Mouse (Mus musculus): ENCODE measurements around the gene Slitrk1. TPM values are rescaled to one million over a fixed set of nuclear protein-coding genes. Genes with fewer than 3 reads are reported as not detected.

Gene Slitrk1
- polyA plus RNA-seq, 1 experiment = 0.20 TPM

GRCm38 (mm10) chr14:108895456-108895855, 18.5 kb downstream of the Slitrk1 start:
- Histone ChIP-seq H3K36me3 (ENCODE audit: control insufficient read depth, insufficient read depth) (no peaks in the 10 kb centered on the region), H3K79me2 (ENCODE audit: control insufficient read depth, insufficient read depth) (no peaks in the 10 kb centered on the region), H3K4me3 (no peak overlapping the region), H3ac (ENCODE audit: control insufficient read depth, insufficient read length) (no peak overlapping the region), H3K27me3 (ENCODE audit: control insufficient read depth, insufficient read depth, insufficient read length) (no peaks in the 10 kb centered on the region), H3K4me2 (ENCODE audit: low read depth) (no peak overlapping the region)
- TF ChIP-seq USF1 (IDR thresholded peaks at IDR 0.05; ENCODE audit: low read depth) = no peak
- no peak for TF ChIP-seq POLR2AphosphoS2 (IDR thresholded peaks at IDR 0.05; ENCODE audit: insufficient read length, low read depth)
- no peak for TF ChIP-seq MYOG (IDR thresholded peaks at IDR 0.05; ENCODE audit: control insufficient read depth in 1 of 3, insufficient read depth in 1 of 3, insufficient read length in 2 of 3, low read depth in 2 of 3)

DNA sequence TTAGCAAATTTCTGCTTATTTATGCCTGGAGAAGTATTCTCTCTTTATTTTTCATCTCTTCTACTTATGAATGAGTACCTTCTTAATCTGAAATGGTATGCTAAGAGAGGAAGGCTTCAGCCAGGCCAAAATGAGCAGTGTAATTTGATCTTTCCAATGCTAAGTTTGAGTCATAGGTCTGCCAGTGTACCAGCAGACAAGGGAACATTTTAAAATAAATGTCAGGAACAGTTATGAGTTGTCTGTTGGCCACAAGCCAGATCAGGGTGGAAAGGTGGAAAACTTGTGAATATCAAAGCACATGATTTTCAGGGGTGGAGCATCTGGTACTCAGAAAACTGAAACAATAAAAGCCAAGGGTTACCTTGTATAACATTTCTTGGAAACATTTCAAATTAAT, 46.1 kb downstream of the Slitrk1 start:
- Histone ChIP-seq H3K79me2 (ENCODE audit: control insufficient read depth, insufficient read depth) (no peaks in the 10 kb centered on the region), H3K36me3 (ENCODE audit: control insufficient read depth, insufficient read depth) (no peaks in the 10 kb centered on the region), H3K4me3 (no peak overlapping the region), H3ac (ENCODE audit: control insufficient read depth, insufficient read length) (no peak overlapping the region), H3K4me2 (ENCODE audit: low read depth) (peak overlapping the region; percentile 13), H3K27me3 (ENCODE audit: control insufficient read depth, insufficient read depth, insufficient read length) (no peaks in the 10 kb centered on the region)
- no peak for TF ChIP-seq E2F4 (IDR thresholded peaks at IDR 0.05; ENCODE audit: insufficient read depth)
- TF ChIP-seq TCF12 (IDR thresholded peaks at IDR 0.05; ENCODE audit: insufficient read depth, poor library complexity, severe bottlenecking) = no peak
- no peak for TF ChIP-seq MYOG (IDR thresholded peaks at IDR 0.05; ENCODE audit: control insufficient read depth in 1 of 3, insufficient read depth in 1 of 3, insufficient read length in 2 of 3, low read depth in 2 of 3)
- TF ChIP-seq REST (IDR thresholded peaks at IDR 0.05; ENCODE audit: insufficient read depth, insufficient read length) = no peak
- TF ChIP-seq SRF (IDR thresholded peaks at IDR 0.05; ENCODE audit: control insufficient read depth, insufficient read length, low read depth) = no peak
- TF ChIP-seq TCF3 (IDR thresholded peaks at IDR 0.05; ENCODE audit: insufficient read length, low read depth) = no peak
- TF ChIP-seq USF1 (IDR thresholded peaks at IDR 0.05; ENCODE audit: low read depth) = no peak
- TF ChIP-seq MAX (IDR thresholded peaks at IDR 0.05; ENCODE audit: low read depth) = no peak
- TF ChIP-seq POLR2AphosphoS2 (IDR thresholded peaks at IDR 0.05; ENCODE audit: insufficient read length, low read depth) = no peak

- H3K79me2 ChIP-seq (ENCODE audit: control insufficient read depth, insufficient read depth) = no peaks in the 10 kb centered on the region
- no peak overlapping the region for H3ac ChIP-seq (ENCODE audit: control insufficient read depth, insufficient read length)
- no peaks in the 10 kb centered on the region for H3K36me3 ChIP-seq (ENCODE audit: control insufficient read depth, insufficient read depth)
- H3K27me3 ChIP-seq (ENCODE audit: control insufficient read depth, insufficient read depth, insufficient read length) = no peaks in the 10 kb centered on the region
- H3K4me3 ChIP-seq = no peak overlapping the region
- H3K4me2 ChIP-seq (ENCODE audit: low read depth) = no peak overlapping the region
- TF ChIP-seq POLR2A (IDR thresholded peaks at IDR 0.05; ENCODE audit: insufficient read length, low read depth) (no peak), MYOG (IDR thresholded peaks at IDR 0.05; ENCODE audit: control insufficient read depth in 1 of 3, insufficient read depth in 1 of 3, insufficient read length in 2 of 3, low read depth in 2 of 3) (no peak), POLR2AphosphoS2 (IDR thresholded peaks at IDR 0.05; ENCODE audit: insufficient read length, low read depth) (no peak), CEBPB (IDR thresholded peaks at IDR 0.05; ENCODE audit: insufficient read depth, poor library complexity, severe bottlenecking) (no peak), E2F4 (IDR thresholded peaks at IDR 0.05; ENCODE audit: insufficient read depth) (no peak), TCF12 (IDR thresholded peaks at IDR 0.05; ENCODE audit: insufficient read depth, poor library complexity, severe bottlenecking) (no peak), REST (IDR thresholded peaks at IDR 0.05; ENCODE audit: insufficient read depth, insufficient read length) (no peak), MYOD1 (IDR thresholded peaks at IDR 0.05; ENCODE audit: control insufficient read depth in 1 of 3, insufficient read length in 2 of 3, low read depth in 2 of 3) (no peak), TCF3 (IDR thresholded peaks at IDR 0.05; ENCODE audit: insufficient read length, low read depth) (no peak), MAX (IDR thresholded peaks at IDR 0.05; ENCODE audit: low read depth) (no peak), SRF (IDR thresholded peaks at IDR 0.05; ENCODE audit: control insufficient read depth, insufficient read length, low read depth) (no peak), USF1 (IDR thresholded peaks at IDR 0.05; ENCODE audit: low read depth) (no peak)
Observed at GRCm38 (mm10) chr14:108864631-108865030, 49.3 kb downstream of the Slitrk1 start.

- Histone ChIP-seq H3K79me2 (ENCODE audit: control insufficient read depth, insufficient read depth) (no peaks in the 10 kb centered on the region), H3K4me2 (ENCODE audit: low read depth) (no peak overlapping the region), H3ac (ENCODE audit: control insufficient read depth, insufficient read length) (no peak overlapping the region), H3K27me3 (ENCODE audit: control insufficient read depth, insufficient read depth, insufficient read length) (no peaks in the 10 kb centered on the region), H3K4me3 (no peak overlapping the region), H3K36me3 (ENCODE audit: control insufficient read depth, insufficient read depth) (no peaks in the 10 kb centered on the region)
- TF ChIP-seq MYOD1 (IDR thresholded peaks at IDR 0.05; ENCODE audit: control insufficient read depth in 1 of 3, insufficient read length in 2 of 3, low read depth in 2 of 3) (no peak), TCF3 (IDR thresholded peaks at IDR 0.05; ENCODE audit: insufficient read length, low read depth) (no peak), POLR2A (IDR thresholded peaks at IDR 0.05; ENCODE audit: insufficient read length, low read depth) (no peak), POLR2AphosphoS2 (IDR thresholded peaks at IDR 0.05; ENCODE audit: insufficient read length, low read depth) (no peak), USF1 (IDR thresholded peaks at IDR 0.05; ENCODE audit: low read depth) (no peak), E2F4 (IDR thresholded peaks at IDR 0.05; ENCODE audit: insufficient read depth) (no peak), MAX (IDR thresholded peaks at IDR 0.05; ENCODE audit: low read depth) (no peak), REST (IDR thresholded peaks at IDR 0.05; ENCODE audit: insufficient read depth, insufficient read length) (no peak), CEBPB (IDR thresholded peaks at IDR 0.05; ENCODE audit: insufficient read depth, poor library complexity, severe bottlenecking) (no peak), TCF12 (IDR thresholded peaks at IDR 0.05; ENCODE audit: insufficient read depth, poor library complexity, severe bottlenecking) (no peak), MYOG (IDR thresholded peaks at IDR 0.05; ENCODE audit: control insufficient read depth in 1 of 3, insufficient read depth in 1 of 3, insufficient read length in 2 of 3, low read depth in 2 of 3) (no peak), SRF (IDR thresholded peaks at IDR 0.05; ENCODE audit: control insufficient read depth, insufficient read length, low read depth) (no peak)
Observed at GRCm38 (mm10) chr14:108859310-108859709, 54.6 kb downstream of the Slitrk1 start.

Measured in myocyte (in vitro differentiated cells).